Mouse (Mus musculus): ENCODE results near the gene Tmem117. TPM values are rescaled to one million over a fixed set of nuclear protein-coding genes. Genes with fewer than 3 reads are reported as not detected.

The Tmem117 gene
- total and polyA plus RNA-seq, 3 experiments, result not detected

- no peaks in the 10 kb centered on the region for H3K9me3 ChIP-seq (replicated peaks; ENCODE audit: insufficient read depth, low read length)
- no peak overlapping the region for H3K4me3 ChIP-seq (ENCODE audit: control insufficient read depth in 1 of 2, insufficient read depth in 1 of 2, low read depth in 2 of 2, low read length in 2 of 2)
- H3K9ac ChIP-seq (ENCODE audit: control insufficient read depth, low read depth, low read length, poor library complexity, severe bottlenecking), result no peak overlapping the region
- H3K36me3 ChIP-seq (ENCODE audit: control insufficient read depth in 1 of 2, insufficient read depth in 2 of 2, low read length in 2 of 2), result no peaks in the 10 kb centered on the region
- DNase-seq (ENCODE audit: low read depth, low spot score), result no peak
- no peaks in the 10 kb centered on the region for H3K27me3 ChIP-seq (ENCODE audit: control insufficient read depth in 1 of 2, insufficient read depth in 2 of 2, low read length in 2 of 2)
- no peak overlapping the region for H3K27ac ChIP-seq (ENCODE audit: control insufficient read depth, low read depth, low read length)
- no peaks in the 10 kb centered on the region for H3K4me1 ChIP-seq (ENCODE audit: control insufficient read depth in 1 of 2, insufficient read depth in 2 of 2, low read length in 2 of 2)
- no peak for TF ChIP-seq GATA1 (IDR thresholded peaks at IDR 0.05; ENCODE audit: low read depth, low read length)
- no peak for TF ChIP-seq JUND (IDR thresholded peaks at IDR 0.05; ENCODE audit: low read depth, low read length)
- TF ChIP-seq ZMIZ1 (IDR thresholded peaks at IDR 0.05; ENCODE audit: low read depth, low read length), result no peak
- no peak for TF ChIP-seq TBP (IDR thresholded peaks at IDR 0.05; ENCODE audit: low read depth, low read length)
- TF ChIP-seq ZNF384 (IDR thresholded peaks at IDR 0.05; ENCODE audit: low read depth, low read length), result no peak
- TF ChIP-seq NELFE (IDR thresholded peaks at IDR 0.05; ENCODE audit: low read depth, low read length), result no peak
- TF ChIP-seq MYB (IDR thresholded peaks at IDR 0.05; ENCODE audit: low read depth, low read length), result no peak
- TF ChIP-seq MAFK (IDR thresholded peaks at IDR 0.05; ENCODE audit: borderline replicate concordance, low read depth, low read length), result no peak
- no peak for TF ChIP-seq NRF1 (IDR thresholded peaks at IDR 0.05; ENCODE audit: insufficient read depth, low read depth, low read length, poor library complexity, severe bottlenecking)
- TF ChIP-seq RAD21 (IDR thresholded peaks at IDR 0.05; ENCODE audit: low read depth, low read length), result no peak
- TF ChIP-seq BHLHE40 (IDR thresholded peaks at IDR 0.05; ENCODE audit: borderline replicate concordance, low read depth, low read length), result no peak
- no peak for TF ChIP-seq ELF1 (IDR thresholded peaks at IDR 0.05; ENCODE audit: low read depth, low read length)
- no peak for TF ChIP-seq E2F4 (IDR thresholded peaks at IDR 0.05; ENCODE audit: borderline replicate concordance, low read depth, low read length)
- H3K79me2 ChIP-seq (ENCODE audit: control insufficient read depth, insufficient read depth, low read length, poor library complexity), result no peaks in the 10 kb centered on the region
Observed at GRCm38 (mm10) chr15:94957202-94957601, 328.2 kb downstream of the Tmem117 start.

- TF ChIP-seq CHD1 (IDR thresholded peaks at IDR 0.05; ENCODE audit: low read depth, low read length) (no peak), MYB (IDR thresholded peaks at IDR 0.05; ENCODE audit: low read depth, low read length) (no peak), ETS1 (IDR thresholded peaks at IDR 0.05; ENCODE audit: low read depth, low read length) (no peak)
- Histone ChIP-seq H3K27me3 (ENCODE audit: control insufficient read depth in 1 of 2, insufficient read depth in 2 of 2, low read length in 2 of 2) (no peaks in the 10 kb centered on the region), H3K9me3 (replicated peaks; ENCODE audit: insufficient read depth, low read length) (0 out of 2 replicates have a peak, but pooled peaks cover 1% of the 10 kb centered on the region), H3K27ac (ENCODE audit: control insufficient read depth, low read depth, low read length) (no peak overlapping the region), H3K79me2 (ENCODE audit: control insufficient read depth, insufficient read depth, low read length, poor library complexity) (no peaks in the 10 kb centered on the region), H3K9ac (ENCODE audit: control insufficient read depth, low read depth, low read length, poor library complexity, severe bottlenecking) (no peak overlapping the region), H3K36me3 (ENCODE audit: control insufficient read depth in 1 of 2, insufficient read depth in 2 of 2, low read length in 2 of 2) (no peaks in the 10 kb centered on the region), H3K4me1 (ENCODE audit: control insufficient read depth in 1 of 2, insufficient read depth in 2 of 2, low read length in 2 of 2) (no peaks in the 10 kb centered on the region), H3K4me3 (ENCODE audit: control insufficient read depth in 1 of 2, insufficient read depth in 1 of 2, low read depth in 2 of 2, low read length in 2 of 2) (no peak overlapping the region)
- DNase-seq (ENCODE audit: low read depth, low spot score), result no peak
Observed at GRCm38 (mm10) chr15:94967004-94967403, 338.0 kb downstream of the Tmem117 start.
